Mouse (Mus musculus) myocyte (in vitro differentiated cells): Measurements from ENCODE around the gene Ticrr.

ENCODE experiments used
- CEBPB ChIP-seq: IDR thresholded peaks from 2 replicates; pipeline ENCODE4 v1.6.1; 2011; ENCODE audit warnings: mild to moderate bottlenecking, moderate library complexity; ENCODE audit not compliant: poor library complexity, insufficient read depth, severe bottlenecking
- E2F4 ChIP-seq: IDR thresholded peaks from one replicate; pipeline ENCODE4 v1.6.1; 2011; ENCODE audit warnings: mild to moderate bottlenecking, control low read depth, moderate library complexity; ENCODE audit not compliant: insufficient read depth
- MAX ChIP-seq: IDR thresholded peaks from one replicate; pipeline ENCODE4 v1.6.1; 2011; ENCODE audit warnings: low read depth, mild to moderate bottlenecking, control low read depth
- MYOG ChIP-seq, 3 experiments: IDR thresholded peaks; one replicate each; pipeline ENCODE4 v1.6.1; 2011; ENCODE audit warnings: control low read depth in 2 of 3, low read depth in 2 of 3, mild to moderate bottlenecking in 2 of 3; ENCODE audit not compliant: insufficient read length in 2 of 3, control insufficient read depth in 1 of 3, insufficient read depth in 1 of 3
- POLR2A ChIP-seq: IDR thresholded peaks from one replicate; pipeline ENCODE4 v1.6.1; 2011; ENCODE audit warnings: low read depth, mild to moderate bottlenecking, control low read depth, moderate library complexity; ENCODE audit not compliant: insufficient read length
- POLR2AphosphoS2 ChIP-seq: IDR thresholded peaks from one replicate; pipeline ENCODE4 v1.6.1; 2011; ENCODE audit warnings: low read depth, control low read depth; ENCODE audit not compliant: insufficient read length
- SRF ChIP-seq: IDR thresholded peaks from one replicate; pipeline ENCODE4 v1.6.1; 2011; ENCODE audit warnings: low read depth; ENCODE audit not compliant: control insufficient read depth, insufficient read length
- TCF12 ChIP-seq: IDR thresholded peaks from one replicate; pipeline ENCODE4 v1.6.1; 2011; ENCODE audit warnings: mild to moderate bottlenecking, control low read depth; ENCODE audit not compliant: poor library complexity, insufficient read depth, severe bottlenecking
- USF1 ChIP-seq: IDR thresholded peaks from one replicate; pipeline ENCODE4 v1.6.1; 2011; ENCODE audit warnings: low read depth, mild to moderate bottlenecking, control low read depth, moderate library complexity

DNA sequence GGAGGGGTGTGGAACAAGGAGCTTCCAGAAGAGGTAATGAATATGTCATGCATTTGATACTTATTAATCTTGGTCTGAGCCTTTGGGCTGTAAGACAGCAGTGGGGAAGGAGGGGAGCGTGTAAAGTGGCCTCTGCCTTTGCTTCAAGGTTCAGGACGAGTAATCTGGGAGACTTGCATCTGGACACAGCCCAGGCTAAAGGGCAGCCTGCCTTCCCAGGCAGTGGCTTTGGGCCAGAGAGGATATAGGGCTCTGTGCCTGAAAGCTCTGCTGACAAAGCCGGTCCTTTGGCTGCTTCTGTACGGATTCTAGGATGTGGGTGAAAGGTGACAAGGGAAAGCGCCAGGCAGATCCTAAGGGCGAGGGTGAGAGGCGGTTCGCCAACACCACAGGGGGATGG, 74.6 kb downstream of the Ticrr start:
- TF ChIP-seq MAX (no peak), SRF (no peak), POLR2AphosphoS2 (no peak), POLR2A (no peak), USF1 (no peak), CEBPB (no peak), MYOG (IDR thresholded peaks at IDR 0.05; ENCODE audit: control insufficient read depth in 1 of 3, insufficient read depth in 1 of 3, insufficient read length in 2 of 3, low read depth in 2 of 3) (no peak), E2F4 (no peak), TCF12 (no peak)
